Mouse (Mus musculus): ENCODE measurements around the gene Hist1h2ba. TPM values are rescaled to one million over a fixed set of nuclear protein-coding genes. Genes with fewer than 3 reads are reported as not detected.

The Hist1h2ba gene
- not detected in 2 replicates for polyA plus RNA-seq (2015; fragmentation: Nextera tagmentation; extraction: Ambion mirVana)

DNA sequence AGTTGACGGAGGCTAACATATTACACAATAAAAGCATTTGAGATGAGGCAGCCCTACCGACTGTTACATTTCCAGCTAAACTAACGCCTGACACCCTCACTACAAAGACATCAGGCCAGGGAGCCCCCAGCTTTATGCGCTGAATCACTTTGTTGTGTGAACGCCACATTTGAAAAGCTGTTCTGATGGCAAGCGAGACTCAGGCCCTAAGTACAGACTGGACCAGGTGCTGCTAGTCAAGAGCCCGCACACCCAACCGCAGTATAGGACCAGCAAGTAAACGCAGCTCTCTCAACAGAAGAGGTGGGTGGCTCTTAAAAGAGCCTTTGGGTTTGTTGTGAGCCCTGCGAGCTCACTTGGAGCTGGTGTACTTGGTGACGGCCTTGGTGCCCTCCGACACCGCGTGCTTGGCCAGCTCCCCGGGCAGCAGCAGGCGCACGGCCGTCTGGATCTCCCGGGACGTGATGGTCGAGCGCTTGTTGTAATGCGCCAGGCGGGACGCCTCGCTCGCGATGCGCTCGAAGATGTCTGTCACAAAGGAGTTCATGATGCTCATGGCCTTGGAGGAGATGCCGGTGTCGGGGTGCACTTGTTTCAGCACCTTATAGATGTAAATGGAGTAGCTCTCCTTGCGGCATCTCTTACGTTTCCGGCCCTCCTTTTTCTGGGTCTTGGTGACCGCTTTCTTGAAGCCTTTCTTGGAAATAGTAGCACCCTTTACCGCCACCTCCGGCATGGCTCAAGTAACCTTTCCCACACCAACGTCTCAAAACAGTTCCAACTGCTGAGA lies at the start of gene Hist1h2ba:
TSS of gene Hist1h2ba (minus strand) at position 736 of the 790 bp plus-strand sequence.
- Histone ChIP-seq H3K27me3 (no peaks in the 10 kb centered on the region), H3K4me1 (peaks cover 11% of the 10 kb centered on the region), H3K4me3 (no peak within 1 kb of the TSS), H3K9ac (no peak within 1 kb of the TSS), H3K9me3 (no peaks in the 10 kb centered on the region), H3K27ac (no peak within 1 kb of the TSS), H3K4me2 (no peak within 1 kb of the TSS), H3K36me3 (no peaks in the 10 kb centered on the region)
- 95% methylated on average over 39 of the region's 39 CpGs for WGBS
- no peak for ATAC-seq (ENCODE audit: insufficient number of reproducible peaks, insufficient read depth, low FRiP score, low TSS enrichment, low read depth)

GRCm38 (mm10) chr13:23972271-23972670 lies 38.3 kb upstream of the Hist1h2ba start:
- Histone ChIP-seq H3K27me3 (no peaks in the 10 kb centered on the region), H3K9me3 (no peaks in the 10 kb centered on the region), H3K4me1 (no peaks in the 10 kb centered on the region), H3K9ac (no peak overlapping the region), H3K4me3 (no peak overlapping the region), H3K4me2 (no peak overlapping the region), H3K36me3 (no peaks in the 10 kb centered on the region), H3K27ac (no peak overlapping the region)
- ATAC-seq (ENCODE audit: insufficient number of reproducible peaks, insufficient read depth, low FRiP score, low TSS enrichment, low read depth), result no peak
- WGBS, result 52% methylated on average over 5 of the region's 5 CpGs

DNA sequence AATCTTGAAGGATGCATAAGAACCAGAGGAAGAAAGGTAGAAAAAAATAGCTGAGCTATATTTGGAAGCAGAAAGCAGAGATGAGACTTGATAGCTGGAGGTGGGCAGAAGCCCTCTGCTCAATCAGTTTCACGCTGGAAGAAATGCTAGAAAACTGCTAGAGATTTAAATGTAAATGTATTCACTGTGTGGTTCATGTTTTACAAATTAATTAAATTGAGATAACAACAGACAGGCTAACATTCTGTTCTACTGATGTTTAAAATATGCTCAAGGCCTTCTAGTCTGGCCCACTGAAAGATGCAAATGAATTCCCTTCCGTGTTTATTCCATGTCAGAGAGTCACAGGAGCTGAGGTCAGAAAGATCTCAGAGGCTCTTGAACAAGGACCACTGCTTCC lies 37.9 kb upstream of the Hist1h2ba start:
- Histone ChIP-seq H3K4me2 (no peak overlapping the region), H3K27ac (no peak overlapping the region), H3K4me1 (no peaks in the 10 kb centered on the region), H3K27me3 (no peaks in the 10 kb centered on the region), H3K36me3 (no peaks in the 10 kb centered on the region), H3K9me3 (no peaks in the 10 kb centered on the region), H3K4me3 (no peak overlapping the region), H3K9ac (no peak overlapping the region)
- ATAC-seq (ENCODE audit: insufficient number of reproducible peaks, insufficient read depth, low FRiP score, low TSS enrichment, low read depth), result no peak
- 62% methylated on average over 2 of the region's 2 CpGs for WGBS

DNA sequence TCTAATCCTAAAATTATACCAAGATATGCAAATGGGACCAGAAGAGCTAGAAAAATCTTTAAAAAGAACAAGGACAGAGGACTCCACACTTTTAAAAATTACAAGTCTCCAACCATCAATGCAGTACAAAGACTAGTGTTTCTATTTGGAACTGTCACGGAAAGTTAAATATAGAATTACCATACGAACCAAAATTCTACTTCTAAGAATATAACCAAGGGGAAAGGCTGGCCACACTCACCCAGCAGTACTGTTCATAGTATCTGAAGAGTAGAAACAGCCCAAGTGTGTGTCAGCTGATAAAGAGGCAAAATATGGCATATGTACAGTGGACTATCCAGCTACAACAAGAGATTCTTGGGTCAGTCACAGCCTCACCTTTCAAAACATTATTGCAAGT lies 31.0 kb upstream of the Hist1h2ba start:
- Histone ChIP-seq H3K4me3 (no peak overlapping the region), H3K4me2 (no peak overlapping the region), H3K9me3 (no peaks in the 10 kb centered on the region), H3K27me3 (no peaks in the 10 kb centered on the region), H3K27ac (no peak overlapping the region), H3K9ac (no peak overlapping the region), H3K4me1 (no peaks in the 10 kb centered on the region), H3K36me3 (no peaks in the 10 kb centered on the region)
- WGBS, result 65% methylated on average over 2 of the region's 2 CpGs
- ATAC-seq (ENCODE audit: insufficient number of reproducible peaks, insufficient read depth, low FRiP score, low TSS enrichment, low read depth), result no peak

- WGBS, result 13% methylated on average over 2 of the region's 2 CpGs
These were observed 25.8 kb upstream of the Hist1h2ba start for GRCm38 (mm10) chr13:23959776-23960175.

DNA sequence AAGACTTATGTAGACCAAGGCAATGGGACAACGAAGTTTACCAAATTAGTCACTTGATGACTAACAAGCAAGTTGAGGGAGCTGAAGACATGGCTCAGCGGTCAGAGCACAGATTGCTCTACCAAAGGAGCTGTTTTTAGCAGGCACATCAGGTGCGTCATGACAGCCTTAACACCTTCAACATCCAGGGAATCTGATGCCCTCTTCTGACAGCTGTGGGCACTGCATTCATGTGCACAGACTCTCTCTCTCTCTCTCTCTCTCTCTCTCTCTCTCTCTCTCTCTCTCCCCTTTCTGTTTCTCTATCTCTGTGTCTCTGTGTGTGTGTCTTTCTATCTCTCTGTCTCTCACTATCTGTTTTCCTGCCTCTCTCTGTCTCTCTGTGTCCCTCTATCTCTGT lies 17.0 kb upstream of the Hist1h2ba start:
- 80% methylated on average over 3 of the region's 3 CpGs for WGBS
- ATAC-seq (ENCODE audit: insufficient number of reproducible peaks, insufficient read depth, low FRiP score, low TSS enrichment, low read depth), result no peak
- Histone ChIP-seq H3K4me2 (no peak overlapping the region), H3K36me3 (no peaks in the 10 kb centered on the region), H3K9ac (no peak overlapping the region), H3K27me3 (no peaks in the 10 kb centered on the region), H3K27ac (no peak overlapping the region), H3K4me3 (no peak overlapping the region), H3K4me1 (peaks cover 6% of the 10 kb centered on the region; the same call in 1 of the 2 replicates), H3K9me3 (no peaks in the 10 kb centered on the region)

More at GRCm38 (mm10) chr13:23959776-23960175, 25.8 kb upstream of the Hist1h2ba start:
- Histone ChIP-seq H3K9ac (no peak overlapping the region), H3K27ac (no peak overlapping the region), H3K27me3 (no peaks in the 10 kb centered on the region), H3K4me3 (no peak overlapping the region), H3K4me2 (no peak overlapping the region), H3K9me3 (no peaks in the 10 kb centered on the region), H3K36me3 (no peaks in the 10 kb centered on the region), H3K4me1 (no peaks in the 10 kb centered on the region)
- no peak for ATAC-seq (ENCODE audit: insufficient number of reproducible peaks, insufficient read depth, low FRiP score, low TSS enrichment, low read depth)

DNA sequence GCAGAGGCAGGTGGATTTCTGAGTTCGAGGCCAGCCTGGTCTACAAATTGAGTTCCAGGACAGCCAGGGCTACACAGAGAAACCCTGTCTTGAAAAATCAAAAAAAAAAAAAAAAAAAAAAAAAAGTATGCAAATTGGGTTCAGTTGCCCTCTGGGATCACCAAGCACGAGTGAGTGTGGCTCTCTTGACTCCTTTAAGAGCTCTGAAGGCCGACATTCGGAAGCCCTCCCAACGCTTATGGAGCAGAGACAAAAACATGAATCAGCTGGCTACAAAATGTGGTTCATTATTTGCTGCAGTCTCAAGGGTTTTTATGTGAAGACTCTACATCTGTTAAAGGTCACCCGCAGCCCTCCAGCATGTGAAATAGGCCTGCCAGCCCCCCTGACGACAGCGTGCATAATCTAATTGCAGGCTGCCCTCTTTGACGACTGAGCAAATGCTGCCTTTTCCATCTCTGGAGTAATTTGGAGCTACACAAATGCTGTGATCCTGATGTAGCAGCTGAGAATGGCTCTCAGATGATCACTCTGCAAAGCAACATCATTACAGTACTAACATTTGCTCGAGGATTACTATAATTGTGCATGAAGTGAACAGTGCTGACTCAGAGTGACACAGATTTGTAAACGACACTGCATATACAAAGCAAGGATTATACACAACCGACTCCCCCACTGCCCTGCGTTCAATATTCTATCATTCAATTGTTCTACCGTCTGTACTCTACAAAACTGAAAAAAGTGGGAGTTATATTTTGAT lies 15.7 kb upstream of the Hist1h2ba start:
- no peak for ATAC-seq (ENCODE audit: insufficient number of reproducible peaks, insufficient read depth, low FRiP score, low TSS enrichment, low read depth)
- H3K4me2 ChIP-seq, result no peak overlapping the region
- H3K9ac ChIP-seq, result no peak overlapping the region
- H3K4me3 ChIP-seq, result no peak overlapping the region
- H3K9me3 ChIP-seq, result no peaks in the 10 kb centered on the region
- WGBS, result 32% methylated on average over 14 of the region's 14 CpGs
- H3K27ac ChIP-seq, result no peak overlapping the region
- H3K27me3 ChIP-seq, result no peaks in the 10 kb centered on the region
- H3K4me1 ChIP-seq, result peaks cover 6% of the 10 kb centered on the region; the same call in 1 of the 2 replicates
- no peaks in the 10 kb centered on the region for H3K36me3 ChIP-seq

DNA sequence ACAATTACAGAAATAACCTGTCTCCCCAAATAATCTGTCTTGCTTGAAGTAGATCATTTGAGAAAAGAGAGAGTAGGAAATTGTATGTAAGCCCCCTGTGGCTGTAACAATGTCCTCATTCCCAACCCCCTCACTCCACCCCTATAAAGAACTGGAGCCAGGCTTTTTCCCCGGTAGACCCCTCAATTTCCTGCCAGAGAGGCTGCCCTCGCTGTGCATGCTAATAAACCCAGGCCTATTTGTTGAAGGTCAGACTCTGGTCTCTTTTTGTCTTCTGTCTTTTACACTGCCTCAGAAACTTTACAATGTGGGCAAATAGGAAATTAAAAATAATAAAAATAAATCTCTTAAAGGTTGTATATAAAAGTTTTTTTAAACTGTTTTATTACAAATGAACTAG lies 12.3 kb upstream of the Hist1h2ba start:
- 26% methylated on average over 2 of the region's 2 CpGs for WGBS
- no peak for ATAC-seq (ENCODE audit: insufficient number of reproducible peaks, insufficient read depth, low FRiP score, low TSS enrichment, low read depth)

GRCm38 (mm10) chr13:23942861-23943260 lies 8.9 kb upstream of the Hist1h2ba start:
- 42% methylated on average over 2 of the region's 2 CpGs for WGBS
- H3K27me3 ChIP-seq, result no peaks in the 10 kb centered on the region
- H3K36me3 ChIP-seq, result no peaks in the 10 kb centered on the region
- no peak overlapping the region for H3K9ac ChIP-seq
- ATAC-seq (ENCODE audit: insufficient number of reproducible peaks, insufficient read depth, low FRiP score, low TSS enrichment, low read depth), result no peak
- no peak overlapping the region for H3K4me3 ChIP-seq
- no peaks in the 10 kb centered on the region for H3K9me3 ChIP-seq
- H3K27ac ChIP-seq, result no peak overlapping the region
- no peak overlapping the region for H3K4me2 ChIP-seq
- H3K4me1 ChIP-seq, result peaks cover 3% of the 10 kb centered on the region; the same call in 1 of the 2 replicates

More for the DNA sequence above, 12.3 kb upstream of the Hist1h2ba start:
- Histone ChIP-seq H3K27me3 (no peaks in the 10 kb centered on the region), H3K9ac (no peak overlapping the region), H3K4me1 (peaks cover 9% of the 10 kb centered on the region; the same call in 1 of the 2 replicates), H3K9me3 (no peaks in the 10 kb centered on the region), H3K36me3 (no peaks in the 10 kb centered on the region), H3K4me3 (no peak overlapping the region), H3K27ac (no peak overlapping the region), H3K4me2 (no peak overlapping the region)

GRCm38 (mm10) chr13:23940291-23940690 lies 6.3 kb upstream of the Hist1h2ba start:
- no peak for ATAC-seq (ENCODE audit: insufficient number of reproducible peaks, insufficient read depth, low FRiP score, low TSS enrichment, low read depth)
- Histone ChIP-seq H3K4me1 (peaks cover 3% of the 10 kb centered on the region; the same call in 1 of the 2 replicates), H3K36me3 (no peaks in the 10 kb centered on the region), H3K27me3 (no peaks in the 10 kb centered on the region), H3K4me2 (no peak overlapping the region), H3K9ac (no peak overlapping the region), H3K27ac (no peak overlapping the region), H3K9me3 (no peaks in the 10 kb centered on the region), H3K4me3 (no peak overlapping the region)
- WGBS, result 54% methylated on average over 6 of the region's 6 CpGs

- Histone ChIP-seq H3K9me3 (no peaks in the 10 kb centered on the region), H3K36me3 (no peaks in the 10 kb centered on the region), H3K4me3 (no peak overlapping the region), H3K4me2 (no peak overlapping the region), H3K27ac (no peak overlapping the region), H3K27me3 (no peaks in the 10 kb centered on the region), H3K9ac (no peak overlapping the region), H3K4me1 (peaks cover 3% of the 10 kb centered on the region; the same call in 1 of the 2 replicates)
- no peak for ATAC-seq (ENCODE audit: insufficient number of reproducible peaks, insufficient read depth, low FRiP score, low TSS enrichment, low read depth)
- 72% methylated on average over 1 of the region's 1 CpGs for WGBS
These were observed 4.7 kb upstream of the Hist1h2ba start for GRCm38 (mm10) chr13:23938699-23939098.

DNA sequence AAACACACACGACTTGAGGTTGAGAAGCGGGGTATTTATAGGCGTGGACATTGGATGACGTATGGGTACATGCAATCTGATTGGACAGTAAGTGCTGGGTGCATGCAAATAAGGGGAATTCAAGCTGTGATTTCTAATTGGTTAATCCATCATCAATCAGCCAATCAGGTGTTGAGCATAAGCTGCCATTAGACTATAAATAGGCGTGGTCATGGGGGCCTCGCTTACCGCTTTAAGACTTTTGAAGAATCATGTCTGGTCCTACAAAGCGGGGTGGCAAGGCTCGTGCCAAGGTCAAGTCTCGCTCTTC lies 210 bp upstream of the Hist1h2ba start, which contains the start of gene Hist1h2aa:
TSS of gene Hist1h2aa (plus strand) at position 252 of the 310 bp plus-strand sequence.
- H3K27ac ChIP-seq, result no peak within 1 kb of the TSS
- no peak within 1 kb of the TSS for H3K4me3 ChIP-seq
- no peaks in the 10 kb centered on the region for H3K36me3 ChIP-seq
- WGBS, result 93% methylated on average over 10 of the region's 10 CpGs
- H3K4me1 ChIP-seq, result peaks cover 10% of the 10 kb centered on the region
- H3K9me3 ChIP-seq, result no peaks in the 10 kb centered on the region
- no peaks in the 10 kb centered on the region for H3K27me3 ChIP-seq
- H3K4me2 ChIP-seq, result no peak within 1 kb of the TSS
- no peak for ATAC-seq (ENCODE audit: insufficient number of reproducible peaks, insufficient read depth, low FRiP score, low TSS enrichment, low read depth)
- H3K9ac ChIP-seq, result no peak within 1 kb of the TSS

Measured in embryonic facial prominence, embryonic 13.5 days (tissue).